ENCODE assay signal across 14 mouse cellular contexts in genomic region chr19:4203604-4204326, GRCm38 (mm10). TPM values are rescaled to one million over a fixed set of nuclear protein-coding genes. Genes with fewer than 3 reads are reported as not detected.
DNase-seq lines count a peak whose midpoint lies in the region; ATAC-seq and TF ChIP-seq lines count a peak whose summit lies in the region.
"Had no signal": no experiment of that assay in that cellular context is flagged by ENCODE, and none has a peak within 500 bp of the region (broad histone marks: within the 10 kb centered on the region; RNA-seq: fewer than 3 reads in every experiment).

No protein-coding gene starts in this region.

- TF ChIP-seq CTCF in heart, postnatal 0 days (IDR thresholded peaks at IDR 0.05; ENCODE audit: low read depth): no peak
- no peak for TF ChIP-seq CTCF in stomach, postnatal 0 days (IDR thresholded peaks at IDR 0.05; ENCODE audit: low read depth)

- 39% methylated on average over 13 of the region's 13 CpGs for WGBS in heart, postnatal 0 days
- whole genome bisulfite sequencing in stomach, embryonic 15.5 days: 69% methylated on average over 13 of the region's 13 CpGs
- WGBS in stomach, postnatal 0 days: 64% methylated on average over 13 of the region's 13 CpGs
- 57% methylated on average over 13 of the region's 13 CpGs for WGBS in lung, embryonic 16.5 days

- H3K27me3 ChIP-seq in heart, postnatal 0 days (ENCODE audit: control insufficient read depth, insufficient read depth, low read length): no peaks in the 10 kb centered on the region
- no peaks in the 10 kb centered on the region for H3K27me3 ChIP-seq in stomach, embryonic 15.5 days (replicated peaks)
- no peaks in the 10 kb centered on the region; the same call in 1 of the 2 replicates for H3K27me3 ChIP-seq in stomach, postnatal 0 days (ENCODE audit: control insufficient read depth, insufficient read depth, low read length)
- H3K27me3 ChIP-seq in lung, embryonic 16.5 days (ENCODE audit: control insufficient read depth, insufficient read depth, low read depth, low read length): peaks cover 6% of the 10 kb centered on the region

- H3K4me2 ChIP-seq in heart, postnatal 0 days (ENCODE audit: low read depth, low read length): no peak overlapping the region; the same call in 1 of the 2 replicates
- H3K4me2 ChIP-seq in stomach, embryonic 15.5 days: no peak overlapping the region
- no peak overlapping the region for H3K4me2 ChIP-seq in stomach, postnatal 0 days (replicated peaks; ENCODE audit: low read depth)
- H3K4me2 ChIP-seq in lung, embryonic 16.5 days (ENCODE audit: low read depth, low read length): no peak overlapping the region
- H3K4me2 ChIP-seq: midbrain, embryonic 12.5 days had no signal

- H3K36me3 ChIP-seq in heart, postnatal 0 days (replicated peaks; ENCODE audit: control insufficient read depth, insufficient read depth, low read length): peaks cover 16% of the 10 kb centered on the region
- peaks cover 6% of the 10 kb centered on the region; the same call in 1 of the 2 replicates for H3K36me3 ChIP-seq in stomach, embryonic 15.5 days
- no peaks in the 10 kb centered on the region for H3K36me3 ChIP-seq in stomach, postnatal 0 days (ENCODE audit: control insufficient read depth, insufficient read depth, low read length)
- H3K36me3 ChIP-seq in lung, embryonic 16.5 days (ENCODE audit: control insufficient read depth, insufficient read depth, low read length): peaks cover 4% of the 10 kb centered on the region; the same call in 1 of the 2 replicates

- no peak overlapping the region for H3K9ac ChIP-seq in heart, postnatal 0 days (replicated peaks; ENCODE audit: low read depth, low read length)
- 0 out of 2 replicates have a peak overlapping the region, but pooled peaks have one; percentile 6 for H3K9ac ChIP-seq in stomach, embryonic 15.5 days
- H3K9ac ChIP-seq in stomach, postnatal 0 days (ENCODE audit: low read length): no peak overlapping the region
- H3K9ac ChIP-seq in lung, embryonic 16.5 days (ENCODE audit: low read length): no peak overlapping the region
- H3K9ac ChIP-seq: midbrain, embryonic 12.5 days had no signal

- no peak for ATAC-seq in heart, postnatal 0 days (ENCODE audit: insufficient read depth, low read depth)
- ATAC-seq in stomach, embryonic 15.5 days (ENCODE audit: insufficient read depth, low FRiP score, low read depth): no peak
- no peak for ATAC-seq in stomach, postnatal 0 days (ENCODE audit: low FRiP score, low TSS enrichment)
- ATAC-seq in lung, embryonic 16.5 days (ENCODE audit: low read depth): no peak
- ATAC-seq: intestine, embryonic 16.5 days had no signal

- H3K4me3 ChIP-seq in heart, postnatal 0 days (ENCODE audit: low read depth, low read length): no peak overlapping the region
- H3K4me3 ChIP-seq in stomach, embryonic 15.5 days (replicated peaks): no peak overlapping the region
- H3K4me3 ChIP-seq in stomach, postnatal 0 days (ENCODE audit: low read depth, low read length): no peak overlapping the region
- H3K4me3 ChIP-seq in lung, embryonic 16.5 days (ENCODE audit: low read length): no peak overlapping the region
- H3K4me3 ChIP-seq: midbrain, embryonic 12.5 days had no signal

- no peak for DNase-seq in heart, postnatal 0 days (ENCODE audit: low spot score)
- DNase-seq in heart, adult 9 months (ENCODE audit: low spot score in 2 of 2): no peak
- no peak for DNase-seq in stomach, postnatal 0 days (ENCODE audit: low spot score)
- peak; percentile 57 for DNase-seq in thymus, postnatal 25 days
- no peak for DNase-seq in urinary bladder, postnatal 4 days (ENCODE audit: low spot score in 2 of 2)
- no peak for DNase-seq in urinary bladder, postnatal 25 days (ENCODE audit: low spot score)
- DNase-seq: cerebellum, adult 2 months; gastrocnemius, postnatal 14 days had no signal

- no peak for TF ChIP-seq EP300 in heart, postnatal 0 days (IDR thresholded peaks at IDR 0.05; ENCODE audit: low read depth)
- no peak for TF ChIP-seq EP300 in stomach, postnatal 0 days (optimal IDR thresholded peaks at IDR 0.05)

- peak overlapping the region; percentile 59 for H3K27ac ChIP-seq in heart, postnatal 0 days (ENCODE audit: low read depth)
- H3K27ac ChIP-seq in stomach, embryonic 15.5 days: no peak overlapping the region
- no peak overlapping the region for H3K27ac ChIP-seq in stomach, postnatal 0 days (replicated peaks)
- H3K27ac ChIP-seq in lung, embryonic 16.5 days (ENCODE audit: low read length): peak overlapping the region; percentile 66
- H3K27ac ChIP-seq: midbrain, embryonic 12.5 days had no signal

- peaks cover 21% of the 10 kb centered on the region for H3K4me1 ChIP-seq in heart, postnatal 0 days (ENCODE audit: control insufficient read depth, insufficient read depth)
- H3K4me1 ChIP-seq in stomach, embryonic 15.5 days: peaks cover 16% of the 10 kb centered on the region; the same call in 1 of the 2 replicates
- peaks cover 4% of the 10 kb centered on the region for H3K4me1 ChIP-seq in stomach, postnatal 0 days (replicated peaks; ENCODE audit: control insufficient read depth, insufficient read depth)
- H3K4me1 ChIP-seq in lung, embryonic 16.5 days (replicated peaks; ENCODE audit: control insufficient read depth, insufficient read depth, low read length): peaks cover 20% of the 10 kb centered on the region

- H3K9me3 ChIP-seq in heart, postnatal 0 days (replicated peaks; ENCODE audit: control insufficient read depth, low read length): no peaks in the 10 kb centered on the region
- no peaks in the 10 kb centered on the region for H3K9me3 ChIP-seq in stomach, embryonic 15.5 days
- H3K9me3 ChIP-seq in stomach, postnatal 0 days (ENCODE audit: control insufficient read depth, low read length): no peaks in the 10 kb centered on the region
- no peaks in the 10 kb centered on the region for H3K9me3 ChIP-seq in lung, embryonic 16.5 days (ENCODE audit: control insufficient read depth, low read length)
- H3K9me3 ChIP-seq: midbrain, embryonic 12.5 days had no signal

RNA-seq across cellular contexts. Expression of gene Rad9a, which starts 2.3 kb away (rescaled TPM):
- 9.5 and 12.3 TPM in 2 replicates for total RNA-seq in heart, postnatal 0 days (2014; rRNA removed; ENCODE audit: low replicate concordance)
- polyA plus RNA-seq in heart, postnatal 0 days (2015; fragmentation: Nextera tagmentation; extraction: Ambion mirVana): 9.5 and 9.7 TPM in 2 replicates
- polyA plus RNA-seq in stomach, embryonic 15.5 days (2015; fragmentation: Nextera tagmentation; extraction: Ambion mirVana): 25.4 and 27.4 TPM in 2 replicates
- 11.0 and 11.3 TPM in 2 replicates for polyA plus RNA-seq in stomach, postnatal 0 days (2015; fragmentation: Nextera tagmentation; extraction: Ambion mirVana)
- polyA plus RNA-seq in lung, embryonic 16.5 days (2015; fragmentation: Nextera tagmentation; extraction: Ambion mirVana): 30.5 and 33.6 TPM in 2 replicates

RNA-seq across cellular contexts. Expression of gene Clcf1, which starts 10.3 kb away (rescaled TPM):
- total RNA-seq in heart, postnatal 0 days (2014; rRNA removed; ENCODE audit: low replicate concordance): 3.4 and 14.7 TPM in 2 replicates
- polyA plus RNA-seq in heart, postnatal 0 days (2015; fragmentation: Nextera tagmentation; extraction: Ambion mirVana): 0.67 and 0.91 TPM in 2 replicates
- 5.4 and 6.2 TPM in 2 replicates for polyA plus RNA-seq in stomach, embryonic 15.5 days (2015; fragmentation: Nextera tagmentation; extraction: Ambion mirVana)
- polyA plus RNA-seq in stomach, postnatal 0 days (2015; fragmentation: Nextera tagmentation; extraction: Ambion mirVana): 3.2 and 3.6 TPM in 2 replicates
- 4.8 and 6.1 TPM in 2 replicates for polyA plus RNA-seq in lung, embryonic 16.5 days (2015; fragmentation: Nextera tagmentation; extraction: Ambion mirVana)

RNA-seq across cellular contexts. Expression of gene AC109138.7, which starts 10.4 kb away (rescaled TPM):
- total RNA-seq in heart, postnatal 0 days (2014; rRNA removed; ENCODE audit: low replicate concordance): not detected in 2 replicates
- not detected in 2 replicates for polyA plus RNA-seq in heart, postnatal 0 days (2015; fragmentation: Nextera tagmentation; extraction: Ambion mirVana)
- not detected in 2 replicates for polyA plus RNA-seq in stomach, embryonic 15.5 days (2015; fragmentation: Nextera tagmentation; extraction: Ambion mirVana)
- polyA plus RNA-seq in stomach, postnatal 0 days (2015; fragmentation: Nextera tagmentation; extraction: Ambion mirVana): not detected in 2 replicates
- polyA plus RNA-seq in lung, embryonic 16.5 days (2015; fragmentation: Nextera tagmentation; extraction: Ambion mirVana): not detected in 2 replicates
- total RNA-seq: adrenal gland, adult 18-20 months; gastrocnemius, postnatal 14 days; left cerebral cortex, postnatal 10 days had no signal
- polyA plus RNA-seq: intestine, embryonic 16.5 days; midbrain, embryonic 12.5 days had no signal

RNA-seq across cellular contexts. Expression of gene Ppp1ca, which starts 11.9 kb away (rescaled TPM):
- 808 and 961 TPM in 2 replicates for total RNA-seq in heart, postnatal 0 days (2014; rRNA removed; ENCODE audit: low replicate concordance)
- 738 and 763 TPM in 2 replicates for polyA plus RNA-seq in heart, postnatal 0 days (2015; fragmentation: Nextera tagmentation; extraction: Ambion mirVana)
- polyA plus RNA-seq in stomach, embryonic 15.5 days (2015; fragmentation: Nextera tagmentation; extraction: Ambion mirVana): 745 and 766 TPM in 2 replicates
- polyA plus RNA-seq in stomach, postnatal 0 days (2015; fragmentation: Nextera tagmentation; extraction: Ambion mirVana): 497 and 506 TPM in 2 replicates
- 911 and 931 TPM in 2 replicates for polyA plus RNA-seq in lung, embryonic 16.5 days (2015; fragmentation: Nextera tagmentation; extraction: Ambion mirVana)

RNA-seq across cellular contexts. Expression of gene Tbc1d10c, which starts 12.7 kb away (rescaled TPM):
- total RNA-seq in heart, postnatal 0 days (2014; rRNA removed; ENCODE audit: low replicate concordance): 5.2 TPM in 1 of 2 replicates, not detected in the other
- polyA plus RNA-seq in heart, postnatal 0 days (2015; fragmentation: Nextera tagmentation; extraction: Ambion mirVana): 2.7 and 4.4 TPM in 2 replicates
- polyA plus RNA-seq in stomach, embryonic 15.5 days (2015; fragmentation: Nextera tagmentation; extraction: Ambion mirVana): 3.0 and 4.0 TPM in 2 replicates
- 2.3 and 2.9 TPM in 2 replicates for polyA plus RNA-seq in stomach, postnatal 0 days (2015; fragmentation: Nextera tagmentation; extraction: Ambion mirVana)
- 4.0 and 7.0 TPM in 2 replicates for polyA plus RNA-seq in lung, embryonic 16.5 days (2015; fragmentation: Nextera tagmentation; extraction: Ambion mirVana)

Comparison
In these comparisons a context has a peak if more than half of its experiments do, and no peak if none do; other contexts are left out.
1. H3K27ac ChIP-seq: peak in heart, postnatal 0 days (single experiment) and lung, embryonic 16.5 days (single experiment); none in stomach, embryonic 15.5 days (single experiment) and stomach, postnatal 0 days (single experiment).